Mouse (Mus musculus): ENCODE measurements around the gene Khdrbs1.
"Not testable (repeated sequence)": the region's sequence is repeated elsewhere in the genome, so short reads cannot be mapped to it uniquely, and the experiment has no call there.

Gene Khdrbs1

DNA sequence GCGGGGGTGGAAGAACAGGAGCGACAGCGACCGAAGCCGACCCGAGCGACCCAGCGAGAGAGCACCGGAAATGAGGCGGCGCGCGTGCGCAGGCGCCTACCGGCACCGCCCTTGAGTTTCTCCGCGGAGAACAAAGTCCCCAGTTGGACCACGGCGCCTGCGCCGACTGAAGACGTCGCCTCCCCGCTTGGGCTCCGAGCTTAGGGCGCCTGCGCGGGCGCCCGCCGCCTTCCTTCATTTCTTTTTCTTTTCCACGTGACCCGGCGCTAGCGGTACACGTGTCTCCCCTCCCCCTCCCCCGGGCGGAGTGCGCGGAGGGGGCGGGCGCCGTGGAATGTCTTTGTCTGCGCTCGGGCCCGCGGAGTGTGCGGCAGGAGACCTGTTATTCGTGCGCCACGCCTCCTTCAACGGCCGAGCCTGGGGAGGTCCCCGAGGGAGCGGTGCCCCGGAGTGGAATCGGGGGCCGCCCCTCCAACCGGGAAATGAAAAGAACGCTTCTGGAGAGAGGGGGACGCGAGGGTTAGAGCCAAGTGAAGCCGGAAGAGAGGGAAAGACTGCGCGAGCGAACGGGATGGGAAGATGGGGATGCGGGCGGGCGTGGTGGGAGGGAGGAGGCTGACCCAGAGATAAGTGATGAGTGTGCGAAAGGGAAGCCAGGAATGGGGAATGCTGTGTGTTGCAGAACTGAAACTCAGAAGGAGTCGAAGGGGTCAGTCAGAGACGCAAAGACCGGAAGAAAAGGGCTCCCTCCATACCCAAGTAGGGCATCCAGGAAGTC, at the start of gene Khdrbs1:
Gene Khdrbs1, minus strand, starts transcription at position 72 of the 778 bp plus-strand sequence.
- peak; percentile 98 for DNase-seq (ENCODE audit: low read depth, low spot score)

DNA sequence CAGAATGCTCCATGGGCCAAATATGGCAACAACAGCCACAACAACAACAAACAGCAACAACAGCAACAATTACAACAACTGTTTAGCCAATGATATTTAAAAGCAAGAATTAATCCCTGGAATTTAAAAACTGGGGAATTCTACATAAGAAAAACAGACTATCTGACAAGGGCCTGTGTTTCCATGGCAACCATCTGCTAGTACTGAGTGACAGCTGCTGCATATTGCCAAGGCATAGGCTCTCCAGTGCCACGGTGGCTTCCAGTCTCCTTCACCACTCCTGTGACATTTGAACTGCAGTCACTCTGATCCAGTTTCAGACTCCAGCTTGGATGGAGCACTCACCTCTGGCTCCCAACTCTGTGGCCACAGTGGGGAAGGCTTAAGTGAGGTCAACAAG, 49.3 kb upstream of the Khdrbs1 start:
- DNase-seq (ENCODE audit: low read depth, low spot score), result peak; percentile 39

DNA sequence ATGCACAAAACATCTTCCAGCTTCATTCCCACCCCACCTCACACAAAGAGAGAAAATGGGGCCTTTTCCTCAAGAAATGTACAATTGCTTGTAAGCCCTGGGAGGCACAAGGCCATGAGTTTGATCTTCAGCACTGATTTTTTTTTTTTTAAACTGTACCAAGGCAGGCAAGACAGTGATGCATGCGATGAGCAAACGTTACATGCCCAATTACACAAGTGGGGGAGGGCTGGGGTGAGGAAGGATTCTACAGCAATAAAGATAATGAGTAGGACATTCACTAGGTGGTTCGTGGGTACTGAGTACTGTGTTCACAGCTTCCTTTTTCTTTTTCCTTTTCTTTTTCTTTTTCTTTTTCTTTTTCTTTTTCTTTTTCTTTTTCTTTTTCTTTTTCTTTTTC, 48.4 kb upstream of the Khdrbs1 start:
- DNase-seq (ENCODE audit: low read depth, low spot score), result no peak

DNA sequence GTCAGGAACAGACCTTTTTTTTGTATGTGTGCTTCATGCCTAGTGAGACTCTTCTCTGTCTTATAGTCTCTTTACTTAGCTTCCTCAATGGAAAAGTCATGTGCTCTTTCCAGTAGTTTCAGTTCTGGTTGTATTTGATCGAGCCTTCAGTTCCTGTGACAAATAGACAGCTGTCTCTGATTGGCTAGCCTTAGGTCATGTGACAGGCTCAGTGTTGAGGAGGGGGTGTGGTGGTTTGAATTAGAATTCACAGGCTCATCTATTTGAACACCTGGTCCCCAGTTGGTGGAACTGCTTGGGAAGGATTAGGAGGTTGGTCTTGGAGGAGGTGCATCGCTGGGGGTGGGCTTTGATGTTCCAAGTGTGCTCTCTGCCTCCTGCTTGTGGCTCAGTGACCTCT, 47.5 kb upstream of the Khdrbs1 start:
- DNase-seq (ENCODE audit: low read depth, low spot score), result peak; percentile 67

DNA sequence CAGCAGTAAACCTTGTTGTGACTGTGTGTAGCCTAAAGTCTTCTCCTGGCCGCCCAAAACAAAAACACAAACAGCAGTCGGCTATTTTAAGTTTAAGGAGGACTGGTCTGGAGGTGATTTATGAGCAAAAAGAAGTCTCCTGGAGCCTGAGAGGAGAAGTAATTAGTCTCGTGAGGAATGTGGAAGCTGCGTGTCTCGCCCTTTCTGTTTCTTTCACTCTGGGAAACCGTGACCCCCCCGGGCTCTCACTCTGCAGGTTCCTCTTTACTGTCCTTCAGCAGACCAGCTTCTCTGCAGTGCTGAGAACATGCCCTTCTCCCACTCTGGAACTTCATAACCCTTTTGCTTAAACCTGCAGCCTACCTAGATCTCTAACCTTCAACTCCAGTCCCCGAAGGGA, 46.6 kb upstream of the Khdrbs1 start:
- DNase-seq (ENCODE audit: low read depth, low spot score), result no peak

DNA sequence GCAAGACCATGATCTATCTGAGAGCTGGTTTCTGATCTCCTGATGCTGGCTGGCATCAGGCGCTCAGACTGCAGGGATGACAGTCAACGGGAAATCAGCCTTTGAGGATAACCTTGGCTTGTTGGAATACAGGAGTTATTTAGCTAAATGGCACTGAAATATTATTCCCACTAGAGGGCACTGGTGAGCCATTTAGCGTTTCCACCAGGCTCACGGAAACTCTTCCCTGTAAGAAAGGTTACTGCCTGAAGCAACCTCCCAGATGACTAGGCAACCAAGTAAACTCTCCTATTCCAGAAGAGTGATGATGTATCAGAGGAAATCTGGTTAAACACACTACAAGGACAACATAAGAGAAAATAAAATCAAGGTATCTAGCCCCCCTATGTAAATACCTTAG, 43.1 kb upstream of the Khdrbs1 start:
- DNase-seq (ENCODE audit: low read depth, low spot score), result peak; percentile 89

DNA sequence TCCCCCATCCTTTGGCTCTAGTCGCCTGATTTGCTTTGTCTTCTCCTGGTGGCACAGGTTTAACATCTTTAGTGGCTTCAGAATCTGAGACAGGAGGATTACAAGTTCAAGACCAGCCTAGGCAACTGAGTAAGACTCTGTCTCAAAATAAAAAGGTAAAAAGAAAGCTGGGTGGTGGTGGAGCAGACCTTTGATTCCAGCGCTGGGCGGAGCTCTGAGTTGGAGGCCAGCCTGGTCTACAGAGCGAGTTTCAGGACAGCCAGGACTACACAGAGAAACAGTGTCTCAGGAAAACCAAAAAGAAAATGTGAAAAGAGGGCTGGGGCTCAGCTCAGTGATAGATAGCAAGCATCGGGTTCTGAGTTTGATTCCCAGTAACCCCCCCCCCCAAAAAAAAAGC, 41.4 kb upstream of the Khdrbs1 start:
- no peak for DNase-seq (ENCODE audit: low read depth, low spot score)

DNA sequence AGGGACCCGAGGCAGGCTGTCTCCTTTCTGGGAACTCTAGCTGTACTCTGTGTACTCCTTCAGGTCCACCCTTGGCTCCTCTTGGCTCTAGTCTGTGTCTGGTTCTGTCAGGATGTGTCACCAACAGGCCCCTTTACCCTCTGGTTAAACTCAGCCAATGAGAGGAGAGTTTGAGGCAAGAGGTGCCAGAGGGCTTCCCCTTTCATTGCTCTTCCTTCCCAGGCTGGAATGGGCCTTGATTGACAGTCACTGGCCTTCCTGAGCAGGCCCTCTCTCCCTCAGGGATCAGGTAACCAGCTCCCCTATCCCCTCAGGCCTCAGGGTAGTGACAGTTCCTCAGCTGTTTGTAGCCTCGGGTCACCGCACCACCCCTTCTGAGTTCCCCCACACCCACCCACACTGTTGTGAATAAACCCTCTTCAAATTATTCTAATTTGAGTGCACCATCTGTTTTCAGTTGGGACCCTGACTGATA, 40.8 kb upstream of the Khdrbs1 start:
- DNase-seq (ENCODE audit: low read depth, low spot score), result no peak

DNA sequence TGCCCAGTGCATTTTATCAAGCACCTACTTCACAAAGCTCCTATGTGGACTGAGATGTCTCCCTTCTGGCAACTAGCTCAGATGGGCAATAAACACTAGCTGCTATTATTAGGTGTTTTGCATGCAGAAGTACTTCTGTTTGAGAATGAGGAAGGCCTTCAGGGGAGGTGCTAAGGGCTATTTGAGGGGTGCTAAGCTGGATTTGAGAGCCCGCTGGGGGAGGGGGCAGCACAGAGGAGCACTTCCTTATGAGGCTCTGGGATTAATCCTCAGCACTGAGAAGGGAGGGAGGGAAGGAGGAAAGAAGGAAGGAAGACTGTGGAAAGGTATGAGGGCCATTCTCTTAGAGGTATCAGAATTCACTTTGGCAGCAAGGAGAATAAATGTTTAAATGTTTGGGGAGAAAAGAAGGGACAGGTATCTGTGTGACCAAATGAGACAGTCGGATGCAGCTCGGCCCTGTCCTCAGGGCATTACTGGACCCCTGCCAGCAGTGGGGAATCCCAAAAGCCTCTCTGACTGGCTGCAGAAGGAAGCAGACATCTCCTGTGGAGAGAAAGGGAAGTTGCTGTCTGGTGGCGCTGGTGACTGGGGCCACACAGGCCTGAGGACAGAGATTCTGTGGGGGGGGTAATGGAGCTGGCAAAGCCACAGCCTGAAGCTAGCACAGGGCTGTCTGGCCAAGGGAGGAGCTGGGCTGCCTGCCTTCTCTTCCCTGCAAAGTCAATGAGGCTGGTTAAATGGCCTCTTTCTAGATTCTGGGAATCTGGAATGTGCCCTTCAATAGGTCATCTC, 40.0 kb upstream of the Khdrbs1 start:
- no peak for DNase-seq (ENCODE audit: low read depth, low spot score)

DNA sequence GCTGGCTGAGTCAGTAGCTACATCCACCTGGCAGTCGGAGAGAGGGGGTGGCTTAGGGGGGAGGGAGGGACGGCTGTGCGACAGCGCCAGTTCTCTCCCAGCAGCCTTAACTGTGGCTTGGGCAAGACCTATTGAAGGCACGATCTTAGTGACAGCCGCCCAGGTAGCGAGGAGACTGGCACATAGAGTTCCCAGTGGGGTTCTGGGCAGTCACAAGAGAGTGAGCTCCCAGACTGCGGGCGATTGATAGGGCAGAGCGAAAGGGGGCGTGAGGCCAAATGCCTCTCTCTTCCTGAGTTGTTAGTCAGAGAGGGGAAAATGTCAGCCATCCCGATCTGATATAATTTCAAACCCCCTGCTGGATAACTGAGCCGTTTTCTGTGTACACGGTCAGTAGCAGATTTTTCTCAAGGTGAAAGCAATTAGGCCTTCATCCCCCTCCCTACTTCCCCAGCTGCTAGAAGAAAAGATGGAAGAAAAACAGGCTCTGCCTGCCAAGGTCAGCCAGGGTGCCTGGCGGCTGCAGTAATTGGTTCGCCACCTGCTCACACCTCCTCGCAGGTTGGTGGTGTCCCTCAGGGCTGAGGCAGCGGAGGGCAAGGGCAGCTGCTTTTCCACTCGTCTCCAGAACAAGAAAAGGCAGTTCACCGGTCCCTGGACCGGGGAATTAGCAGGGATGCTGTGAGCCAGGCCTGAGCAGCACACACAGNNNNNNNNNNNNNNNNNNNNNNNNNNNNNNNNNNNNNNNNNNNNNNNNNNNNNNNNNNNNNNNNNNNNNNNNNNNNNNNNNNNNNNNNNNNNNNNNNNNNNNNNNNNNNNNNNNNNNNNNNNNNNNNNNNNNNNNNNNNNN, 29.8 kb upstream of the Khdrbs1 start:
- no peak for DNase-seq (ENCODE audit: low read depth, low spot score)

DNA sequence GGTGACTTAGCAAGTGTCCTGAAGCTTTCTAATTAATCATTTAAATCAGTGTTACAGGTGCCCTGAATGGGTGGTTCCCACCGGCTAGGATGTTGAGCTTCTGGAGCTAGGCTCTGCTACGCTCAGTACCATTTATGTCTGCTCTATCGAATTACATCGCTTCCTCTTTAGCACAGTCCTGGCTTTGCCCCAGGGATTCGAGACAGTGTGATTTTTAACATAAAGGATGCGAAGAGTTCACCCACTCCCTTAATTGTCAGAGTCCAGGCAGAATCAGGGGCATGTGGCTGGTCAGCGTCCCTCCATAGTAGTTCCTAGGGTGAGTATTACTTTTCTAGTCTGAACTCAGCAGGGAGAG, 29.2 kb upstream of the Khdrbs1 start:
- no peak for DNase-seq (ENCODE audit: low read depth, low spot score)

DNA sequence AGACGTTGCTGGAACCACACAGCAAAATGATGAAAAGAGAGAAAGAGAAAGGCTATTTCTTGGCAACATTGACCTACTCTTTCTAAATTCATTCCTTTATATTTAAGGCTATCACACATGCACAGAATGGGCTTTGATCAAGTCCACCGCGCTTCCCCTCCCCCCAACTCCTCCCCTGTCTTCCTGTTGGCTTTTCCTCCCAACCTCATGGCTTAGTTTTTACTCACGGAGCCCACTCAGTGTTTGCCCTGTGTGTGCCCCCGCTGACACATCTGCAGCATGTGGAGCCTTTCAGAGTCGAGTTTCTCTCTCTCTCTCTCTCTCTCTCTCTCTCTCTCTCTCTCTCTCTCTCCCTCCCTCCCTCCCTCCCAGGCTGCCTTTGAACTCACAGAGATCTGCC, 28.5 kb upstream of the Khdrbs1 start:
- DNase-seq (ENCODE audit: low read depth, low spot score), result no peak

DNA sequence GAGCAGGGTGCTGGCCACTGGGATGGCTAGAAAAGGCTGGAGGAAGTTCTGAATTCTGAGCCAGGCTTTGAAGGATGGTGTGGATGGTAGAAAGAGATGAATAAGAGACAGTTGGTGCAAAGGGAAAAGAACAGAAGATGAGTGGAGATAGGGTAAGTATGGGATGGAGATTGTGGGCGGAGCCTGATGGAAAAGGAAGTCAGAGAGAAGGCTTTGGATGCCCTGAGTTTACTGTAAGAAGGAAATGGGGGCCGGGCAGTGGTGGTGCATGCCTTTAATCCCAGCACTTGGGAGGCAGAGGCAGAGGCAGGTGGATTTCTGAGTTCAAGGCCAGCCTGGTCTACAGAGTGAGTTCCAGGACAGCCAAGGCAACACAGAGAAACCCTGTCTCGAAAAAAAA, 26.6 kb upstream of the Khdrbs1 start:
- DNase-seq (ENCODE audit: low read depth, low spot score), result not testable (repeated sequence)

DNA sequence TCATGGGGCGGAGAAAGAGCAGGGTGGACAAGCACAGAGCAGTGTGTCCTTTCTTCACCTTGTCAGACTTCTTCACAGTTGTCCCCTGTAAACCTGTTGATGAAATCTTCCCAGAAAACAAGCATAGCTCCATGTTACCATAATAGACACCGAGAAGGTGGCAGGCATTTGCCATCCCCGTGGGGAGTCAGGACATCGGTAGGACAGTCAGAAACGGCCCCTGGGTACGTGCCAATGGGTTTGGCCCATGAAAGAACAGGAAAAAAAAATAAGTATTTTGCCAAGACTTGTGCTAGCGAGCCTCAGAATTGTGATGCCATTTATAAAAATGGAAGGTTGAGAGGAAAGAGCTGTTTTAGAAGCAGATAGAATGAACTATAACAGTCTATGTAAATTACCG, 25.7 kb upstream of the Khdrbs1 start:
- no peak for DNase-seq (ENCODE audit: low read depth, low spot score)

DNA sequence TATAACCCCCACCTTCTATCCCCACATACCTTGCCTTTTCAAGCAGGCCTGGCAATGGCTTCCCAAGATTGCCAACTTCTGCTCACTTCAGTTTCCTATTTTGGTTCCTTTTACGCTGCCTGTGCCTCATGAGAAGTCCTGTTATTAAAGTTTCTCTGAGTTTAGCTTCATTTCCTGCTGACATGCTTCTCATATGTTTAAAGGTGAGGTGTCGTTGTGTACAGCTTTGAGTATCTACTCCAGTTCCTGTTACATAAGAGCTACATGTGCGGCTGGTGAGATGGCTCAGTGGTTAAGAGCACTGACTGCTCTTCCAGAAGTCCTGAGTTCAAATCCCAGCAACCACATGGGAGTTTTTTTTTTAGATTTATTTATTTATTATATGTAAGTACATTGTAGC, 23.2 kb upstream of the Khdrbs1 start:
- no peak for DNase-seq (ENCODE audit: low read depth, low spot score)

DNA sequence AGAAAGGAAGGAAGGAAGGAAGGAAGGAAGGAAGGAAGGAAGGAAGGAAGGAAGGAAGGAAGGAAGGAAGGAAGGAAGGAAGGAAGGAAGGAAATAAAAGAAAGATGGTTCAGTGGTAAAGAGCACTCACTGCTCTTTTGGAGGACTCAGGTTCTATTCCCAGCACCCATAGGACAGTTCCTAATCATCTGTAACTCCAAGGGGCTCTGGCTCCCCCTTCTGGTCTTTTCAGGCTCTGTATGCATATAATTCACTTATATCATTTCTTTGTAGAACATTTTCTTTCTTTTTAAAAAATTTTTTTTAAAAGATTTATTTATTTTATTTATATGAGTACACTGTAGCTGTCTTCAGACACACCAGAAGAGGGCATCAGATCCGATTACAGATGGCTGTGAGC, 20.4 kb upstream of the Khdrbs1 start:
- peak; percentile 59 for DNase-seq (ENCODE audit: low read depth, low spot score)

DNA sequence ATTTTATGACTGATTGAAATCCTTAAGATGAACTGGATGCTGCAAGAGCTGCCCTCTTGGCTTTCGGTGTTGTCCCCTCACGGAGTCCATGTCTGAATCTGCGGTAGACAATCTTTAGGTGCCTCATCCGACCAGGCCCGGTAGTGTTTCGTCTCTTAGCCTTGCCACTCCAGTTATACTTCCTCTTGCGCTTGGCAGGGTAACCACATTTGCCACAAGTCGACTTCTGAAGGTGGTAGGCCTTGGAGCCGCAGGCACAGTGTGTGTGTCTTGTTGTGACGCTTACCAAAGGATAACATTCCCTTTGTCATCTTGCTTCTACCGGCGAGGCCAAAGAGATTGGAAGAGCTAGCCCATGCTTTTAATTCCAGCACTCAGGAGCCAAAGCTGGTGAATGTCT, 19.5 kb upstream of the Khdrbs1 start:
- no peak for DNase-seq (ENCODE audit: low read depth, low spot score)

DNA sequence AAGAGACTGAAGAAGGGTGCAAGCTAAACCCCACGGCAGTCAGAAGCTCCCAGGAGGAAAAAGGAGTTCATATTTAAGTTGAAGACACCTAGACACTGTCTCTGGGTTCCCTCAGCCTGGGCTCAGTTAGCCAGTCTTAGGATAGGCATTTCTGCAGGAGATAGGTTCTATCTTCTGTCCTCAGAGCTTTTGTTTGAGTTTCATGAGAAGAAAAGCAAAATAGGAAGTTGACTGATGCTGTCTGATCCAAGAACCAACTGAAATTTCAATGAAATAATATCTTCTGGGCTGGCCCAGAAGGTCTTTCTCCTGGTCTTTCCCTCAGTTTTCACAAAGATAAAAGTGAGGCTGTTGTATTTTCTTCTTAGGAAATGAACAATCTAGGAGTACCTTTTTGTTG, 13.4 kb upstream of the Khdrbs1 start:
- DNase-seq (ENCODE audit: low read depth, low spot score), result no peak

DNA sequence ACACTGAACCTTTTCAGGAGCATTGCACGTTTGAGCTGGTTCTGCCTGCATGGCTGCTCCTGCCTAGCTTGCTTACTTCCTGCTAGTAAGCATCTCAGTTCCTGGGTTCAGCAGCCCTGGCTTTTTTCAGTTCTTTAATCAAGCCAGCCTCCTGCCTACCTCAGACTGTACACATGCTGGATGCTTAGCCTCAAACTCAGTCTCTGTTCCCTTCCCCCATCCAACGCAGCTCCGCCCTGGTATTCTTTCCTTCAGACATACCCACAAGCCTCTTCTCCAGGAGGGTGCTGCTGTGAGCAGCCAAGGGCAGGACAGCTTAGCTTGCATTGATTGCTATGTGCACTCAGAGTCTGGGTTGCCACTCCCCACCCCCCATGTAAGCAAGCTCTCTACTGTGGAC, 12.6 kb upstream of the Khdrbs1 start:
- peak; percentile 72 for DNase-seq (ENCODE audit: low read depth, low spot score)

DNA sequence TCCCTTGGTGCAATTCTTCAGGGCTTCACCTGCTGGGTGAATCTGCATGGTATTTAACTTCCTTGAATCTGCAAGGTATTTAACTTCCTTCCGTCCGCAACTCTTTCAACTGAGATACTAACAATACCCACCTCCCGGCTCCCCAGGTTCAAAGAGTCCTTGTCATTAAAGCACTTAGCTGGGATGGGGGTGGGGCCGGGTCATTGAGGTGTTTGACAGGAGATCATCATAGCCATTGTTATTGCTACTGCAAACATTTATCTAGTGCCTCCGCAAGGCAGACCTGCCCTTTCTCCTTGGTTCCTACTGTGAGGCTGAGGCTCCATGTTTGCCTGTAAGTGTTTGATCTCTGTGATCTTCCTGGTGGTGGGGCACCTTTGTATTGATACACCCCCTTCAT, 8.3 kb upstream of the Khdrbs1 start:
- DNase-seq (ENCODE audit: low read depth, low spot score), result peak; percentile 100

DNA sequence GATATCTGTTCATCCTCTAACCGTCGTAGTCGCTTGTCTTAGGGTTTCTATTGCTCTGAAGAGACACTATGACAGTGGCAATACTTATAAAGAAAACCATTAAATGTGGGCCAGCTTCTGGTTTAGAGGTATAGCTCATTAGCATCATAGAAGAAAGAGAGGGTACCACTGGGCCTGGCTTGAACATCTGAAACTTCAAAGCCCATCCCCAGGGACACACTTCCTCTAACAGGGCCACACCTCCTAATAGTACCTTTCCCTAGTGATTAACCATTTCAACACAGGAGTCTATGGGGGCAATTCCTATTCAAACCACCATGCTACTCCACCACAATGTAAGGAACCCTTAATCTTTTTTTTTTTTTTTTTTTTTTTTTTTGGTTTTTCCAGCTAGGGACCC, 4.5 kb upstream of the Khdrbs1 start:
- peak; percentile 80 for DNase-seq (ENCODE audit: low read depth, low spot score)

DNA sequence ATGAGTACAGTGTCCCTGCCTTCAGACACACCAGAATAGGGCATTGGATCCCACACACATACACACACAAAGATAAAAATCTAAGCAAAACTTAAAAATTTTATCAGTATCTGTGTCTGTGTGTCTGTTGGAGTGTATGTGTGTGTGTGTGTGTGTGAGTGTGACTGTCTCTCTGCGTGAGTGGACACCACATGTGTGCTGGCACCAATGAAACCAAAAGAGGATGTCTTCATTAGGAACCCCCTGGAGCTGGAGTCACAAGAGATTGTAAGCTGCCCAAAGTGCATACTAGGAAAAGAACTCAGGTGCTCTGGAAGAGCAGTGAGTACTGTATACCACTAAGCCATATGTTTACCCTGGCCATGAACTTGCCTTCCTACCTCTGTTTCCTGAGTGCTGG, 4.0 kb upstream of the Khdrbs1 start:
- DNase-seq (ENCODE audit: low read depth, low spot score), result peak; percentile 65
